Mouse (Mus musculus) subcutaneous adipose tissue, adult 2 months (tissue): ENCODE measurements around the gene Tmprss13. TPM values are rescaled to one million over a fixed set of nuclear protein-coding genes. Genes with fewer than 3 reads are reported as not detected.

Source experiments
- polyA plus RNA-seq: library from polyadenylated mRNA; depleted of rRNA; stranded (reverse); fragments of >200 nt; gene quantifications from 2 replicates; pipeline ENCODE4 v1.2.3, GENCODE M21; 2012; ENCODE audit warnings: low replicate concordance; rRNA removed

Gene Tmprss13
- 0.84 TPM in 1 of 2 replicates, not detected in the other for polyA plus RNA-seq

GRCm38 (mm10) chr9:45318855-45319254 is at the start of gene Tmprss13:
Tmprss13 (plus strand) TSS chr9:45319100.

GRCm38 (mm10) chr9:45370117-45370561 is 51.2 kb downstream of the Tmprss13 start, which contains the start of gene Fxyd6:
Fxyd6 (plus strand) TSS chr9:45370185.

Other genes with a start within 250 kb of the Tmprss13 start
- 0.36 and 0.76 TPM in 2 replicates for gene Jaml, start 239.9 kb upstream of the Tmprss13 start, polyA plus RNA-seq
- 0.24 and 4.2 TPM in 2 replicates for gene Scn2b, start 201.3 kb upstream of the Tmprss13 start, polyA plus RNA-seq
- 0.49 and 0.62 TPM in 2 replicates for gene Scn4b, start 180.7 kb upstream of the Tmprss13 start, polyA plus RNA-seq
- 1.3 and 1.6 TPM in 2 replicates for gene BC049352, start 137.1 kb upstream of the Tmprss13 start, polyA plus RNA-seq
- gene Tmprss4, start 115.0 kb upstream of the Tmprss13 start, polyA plus RNA-seq: 10.2 TPM in 1 of 2 replicates, not detected in the other
- 9.7 and 14.6 TPM in 2 replicates for gene Il10ra, start 50.0 kb upstream of the Tmprss13 start, polyA plus RNA-seq
- 11.1 and 87.0 TPM in 2 replicates for gene Fxyd6, start 51.1 kb downstream of the Tmprss13 start, polyA plus RNA-seq
- gene Fxyd2, start 80.6 kb downstream of the Tmprss13 start, polyA plus RNA-seq: 15.4 and 34.3 TPM in 2 replicates
- 0.13 TPM in 1 of 2 replicates, not detected in the other for gene Dscaml1, start 107.5 kb downstream of the Tmprss13 start, polyA plus RNA-seq